Mouse (Mus musculus) kidney, embryonic 15.5 days (tissue): ENCODE measurements around the gene Diaph2. TPM values are rescaled to one million over a fixed set of nuclear protein-coding genes. Genes with fewer than 3 reads are reported as not detected.
"Not testable (repeated sequence)": the region's sequence is repeated elsewhere in the genome, so short reads cannot be mapped to it uniquely, and the experiment has no call there.

Experiments
- ATAC-seq: fragments of 200-750 bp; cut with Nextera tagmentation; replicated peaks from 2 replicates; pipeline ENCODE4 v1.8.0; 2017; ENCODE audit warnings: moderate TSS enrichment; ENCODE audit not compliant: low FRiP score
- H3K27ac ChIP-seq: fragments of 300-500 bp; sonication (generic); 2 replicates; pipeline ENCODE4 v1.5.1; 2015; ENCODE audit warnings: mild to moderate bottlenecking, inconsistent platforms
- H3K27me3 ChIP-seq: fragments of 300-500 bp; sonication (generic); 2 replicates; pipeline ENCODE4 v1.6.1; 2015; ENCODE audit warnings: inconsistent platforms
- H3K36me3 ChIP-seq: fragments of 300-500 bp; sonication (generic); 2 replicates; pipeline ENCODE4 v1.6.1; 2015; ENCODE audit warnings: inconsistent platforms
- H3K4me1 ChIP-seq: fragments of 300-500 bp; sonication (generic); 2 replicates; pipeline ENCODE4 v1.6.1; 2015; ENCODE audit warnings: inconsistent platforms
- H3K4me2 ChIP-seq: fragments of 300-500 bp; sonication (generic); 2 replicates; pipeline ENCODE4 v1.6.1; 2015; ENCODE audit warnings: moderate library complexity, mild to moderate bottlenecking, inconsistent platforms
- H3K4me3 ChIP-seq: fragments of 300-500 bp; sonication (generic); replicated peaks from 2 replicates; pipeline ENCODE4 v1.5.1; 2015; ENCODE audit warnings: mild to moderate bottlenecking, inconsistent platforms
- H3K9ac ChIP-seq: fragments of 300-500 bp; sonication (generic); 2 replicates; pipeline ENCODE4 v1.6.1; 2015; ENCODE audit warnings: mild to moderate bottlenecking, inconsistent platforms
- H3K9me3 ChIP-seq: fragments of 300-500 bp; sonication (generic); replicated peaks from 2 replicates; pipeline ENCODE4 v1.6.1; 2016; ENCODE audit warnings: inconsistent platforms
- WGBS: fragments of 180-500 bp; shearing (Covaris S2); methylation state at CpG from one replicate; pipeline ENCODE4 v1.1.7; 2015; ENCODE audit warnings: mixed read lengths; 5-methylcytosine and 5-hydroxymethylcytosine counted together
- polyA plus RNA-seq: library from polyadenylated mRNA; unstranded; fragments of >200 nt; fragmentation: Nextera tagmentation; extraction: Ambion mirVana; gene quantifications from 2 replicates; pipeline ENCODE4 v1.2.1, GENCODE M21; 2015

Diaph2 gene
- polyA plus RNA-seq, 1 experiment from 2014 or later: 5.1 TPM

DNA sequence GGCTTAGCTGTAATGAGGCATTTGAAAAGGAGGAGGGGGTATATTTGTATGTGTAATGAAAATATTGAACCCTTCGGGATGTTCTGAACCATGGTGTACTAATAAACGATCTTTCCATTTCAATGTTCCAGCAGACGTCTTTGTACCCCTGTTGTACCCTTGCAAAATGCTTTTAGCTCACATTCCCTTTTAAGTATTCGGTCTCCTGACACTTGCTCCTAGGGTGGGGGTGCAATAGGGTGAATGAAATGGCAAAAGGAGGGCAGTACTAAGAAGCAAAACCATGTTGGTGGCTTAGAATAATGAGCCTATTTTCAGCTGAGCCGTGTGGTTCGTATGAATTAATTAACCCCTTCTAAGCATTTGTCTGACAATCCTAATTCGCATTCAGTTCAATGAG lies 601.9 kb downstream of the Diaph2 start:
- Histone ChIP-seq H3K4me3 (no peak overlapping the region), H3K9ac (no peak overlapping the region), H3K4me1 (no peaks in the 10 kb centered on the region), H3K27me3 (no peaks in the 10 kb centered on the region), H3K9me3 (no peaks in the 10 kb centered on the region), H3K27ac (no peak overlapping the region), H3K4me2 (no peak overlapping the region), H3K36me3 (no peaks in the 10 kb centered on the region)
- no peak for ATAC-seq
- WGBS: 75% methylated on average over 7 of the region's 7 CpGs

DNA sequence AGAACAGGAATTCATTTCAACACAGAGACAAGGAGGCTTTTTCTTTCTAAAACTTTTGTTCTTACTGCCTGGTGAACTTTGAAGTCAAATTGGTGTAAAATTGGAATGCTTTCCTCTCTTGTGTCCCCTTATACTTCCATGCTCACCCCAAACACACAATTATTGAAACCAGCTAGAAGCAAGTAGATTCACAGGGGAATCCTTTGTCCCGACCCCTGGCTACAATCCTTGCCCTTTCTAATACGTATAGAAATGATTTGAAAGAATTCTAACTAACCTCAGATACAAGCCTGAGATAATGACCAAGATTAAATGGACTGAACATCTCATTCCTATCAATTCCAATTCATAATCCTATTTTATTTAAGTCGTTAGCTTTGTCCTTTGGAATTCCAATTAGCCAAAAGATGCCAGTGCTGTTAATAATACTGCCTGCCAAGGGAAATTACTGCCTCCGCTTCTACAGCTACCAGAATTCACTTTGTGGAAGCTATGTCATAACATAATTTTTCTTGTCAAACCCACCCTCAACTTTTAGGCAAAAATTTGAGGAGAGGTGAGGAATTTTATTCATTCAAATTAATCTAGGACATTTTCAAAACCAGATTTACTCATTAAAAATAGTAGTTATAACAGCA lies 644.1 kb downstream of the Diaph2 start:
- Histone ChIP-seq H3K27me3 (no peaks in the 10 kb centered on the region), H3K9me3 (no peaks in the 10 kb centered on the region), H3K27ac (no peak overlapping the region), H3K9ac (no peak overlapping the region), H3K36me3 (no peaks in the 10 kb centered on the region), H3K4me1 (no peaks in the 10 kb centered on the region), H3K4me2 (no peak overlapping the region), H3K4me3 (no peak overlapping the region)
- WGBS: 77% methylated on average over 4 of the region's 4 CpGs
- ATAC-seq: no peak

DNA sequence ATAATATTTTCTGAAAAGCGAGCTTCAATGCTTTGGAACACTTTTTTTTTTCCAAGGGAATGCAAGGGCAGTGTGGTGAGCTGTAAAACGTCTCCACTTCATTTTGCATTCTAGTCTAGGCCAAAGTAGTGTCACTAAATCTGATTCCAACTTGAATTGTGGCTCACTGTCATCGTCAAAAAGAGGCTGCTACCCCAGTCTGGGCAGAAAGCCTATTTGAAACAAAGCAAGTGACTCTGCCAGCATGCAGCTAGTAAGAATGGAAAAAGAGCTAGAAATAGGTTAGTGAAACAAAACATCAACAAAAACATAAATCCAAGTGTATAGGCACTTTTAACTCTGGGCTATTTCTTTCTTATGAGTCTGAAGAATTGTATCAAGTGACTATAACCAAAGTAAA lies 653.7 kb downstream of the Diaph2 start:
- H3K4me3 ChIP-seq: no peak overlapping the region
- ATAC-seq: no peak
- H3K4me2 ChIP-seq: no peak overlapping the region
- no peaks in the 10 kb centered on the region for H3K27me3 ChIP-seq
- no peaks in the 10 kb centered on the region for H3K4me1 ChIP-seq
- H3K9ac ChIP-seq: no peak overlapping the region
- no peaks in the 10 kb centered on the region for H3K36me3 ChIP-seq
- whole genome bisulfite sequencing: 41% methylated on average over 3 of the region's 3 CpGs
- no peaks in the 10 kb centered on the region for H3K9me3 ChIP-seq
- no peak overlapping the region for H3K27ac ChIP-seq

DNA sequence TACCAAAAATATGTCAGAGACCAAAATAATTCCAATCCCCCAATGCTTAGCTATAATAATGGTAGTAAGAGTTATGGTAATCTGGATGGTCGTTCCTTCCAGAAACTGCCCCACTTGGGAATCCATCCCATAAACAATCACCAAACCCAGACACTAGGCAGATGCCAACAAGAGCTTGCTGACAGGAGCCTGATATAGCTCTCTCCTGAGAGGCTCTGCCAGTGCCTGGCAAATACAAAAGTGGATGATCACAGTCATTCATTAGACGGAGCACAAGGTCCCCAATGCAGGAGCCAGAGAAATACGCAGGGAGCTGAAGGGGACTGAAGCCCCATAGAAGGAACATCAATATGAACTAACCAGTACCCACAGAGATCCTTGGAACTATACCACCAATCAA lies 657.9 kb downstream of the Diaph2 start:
- not testable (repeated sequence) for ATAC-seq, H3K9me3 ChIP-seq, H3K27me3 ChIP-seq, H3K27ac ChIP-seq, H3K4me2 ChIP-seq, H3K4me1 ChIP-seq, H3K9ac ChIP-seq, H3K36me3 ChIP-seq, H3K4me3 ChIP-seq
- 88% methylated on average over 3 of the region's 3 CpGs for WGBS

DNA sequence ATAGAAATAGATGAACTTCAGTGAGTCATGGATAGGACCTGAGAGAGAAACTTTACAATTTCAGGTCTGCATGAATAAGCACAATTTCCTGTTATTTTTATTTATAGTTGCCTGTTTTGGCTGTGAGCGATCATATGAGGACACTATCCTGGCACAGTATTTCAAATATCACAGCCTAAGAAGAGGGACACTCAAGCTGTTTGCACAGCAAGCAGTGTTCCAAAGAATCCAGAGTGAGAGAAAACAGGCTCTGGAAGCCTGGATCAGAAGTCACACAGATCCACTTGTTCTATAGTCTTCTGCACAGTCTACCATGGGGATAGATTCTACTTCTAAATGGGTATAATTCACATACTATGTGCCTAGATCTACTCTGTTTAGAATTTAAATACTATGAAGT lies 659.4 kb downstream of the Diaph2 start:
- H3K9ac ChIP-seq: no peak overlapping the region
- WGBS: 82% methylated on average over 1 of the region's 1 CpGs
- no peaks in the 10 kb centered on the region for H3K9me3 ChIP-seq
- no peak overlapping the region for H3K4me3 ChIP-seq
- no peaks in the 10 kb centered on the region for H3K36me3 ChIP-seq
- H3K4me1 ChIP-seq: no peaks in the 10 kb centered on the region
- H3K27ac ChIP-seq: no peak overlapping the region
- no peaks in the 10 kb centered on the region for H3K27me3 ChIP-seq
- no peak overlapping the region for H3K4me2 ChIP-seq
- ATAC-seq: no peak

DNA sequence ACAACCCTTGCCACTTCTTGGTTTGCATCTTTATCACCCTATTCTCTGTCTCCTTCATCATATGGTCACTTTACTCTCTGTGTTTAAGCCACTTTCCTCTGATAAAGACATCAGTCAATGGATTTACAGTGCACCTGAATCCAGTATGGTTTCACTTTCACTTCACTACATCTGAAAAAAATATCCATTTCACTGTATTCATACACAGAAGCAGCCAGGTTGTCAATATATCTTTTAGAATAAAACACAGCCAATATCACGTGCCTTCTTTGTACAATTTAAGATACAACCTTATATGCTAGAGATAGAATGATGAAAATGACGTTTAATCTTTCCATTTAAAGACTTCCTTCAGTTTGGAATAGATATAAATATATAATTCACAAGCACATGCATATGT lies 673.6 kb downstream of the Diaph2 start:
- Histone ChIP-seq H3K9me3 (no peaks in the 10 kb centered on the region), H3K4me3 (no peak overlapping the region), H3K27ac (no peak overlapping the region), H3K4me2 (no peak overlapping the region), H3K36me3 (no peaks in the 10 kb centered on the region), H3K4me1 (no peaks in the 10 kb centered on the region), H3K27me3 (no peaks in the 10 kb centered on the region), H3K9ac (no peak overlapping the region)
- no peak for ATAC-seq
- 80% methylated on average over 2 of the region's 2 CpGs for WGBS

DNA sequence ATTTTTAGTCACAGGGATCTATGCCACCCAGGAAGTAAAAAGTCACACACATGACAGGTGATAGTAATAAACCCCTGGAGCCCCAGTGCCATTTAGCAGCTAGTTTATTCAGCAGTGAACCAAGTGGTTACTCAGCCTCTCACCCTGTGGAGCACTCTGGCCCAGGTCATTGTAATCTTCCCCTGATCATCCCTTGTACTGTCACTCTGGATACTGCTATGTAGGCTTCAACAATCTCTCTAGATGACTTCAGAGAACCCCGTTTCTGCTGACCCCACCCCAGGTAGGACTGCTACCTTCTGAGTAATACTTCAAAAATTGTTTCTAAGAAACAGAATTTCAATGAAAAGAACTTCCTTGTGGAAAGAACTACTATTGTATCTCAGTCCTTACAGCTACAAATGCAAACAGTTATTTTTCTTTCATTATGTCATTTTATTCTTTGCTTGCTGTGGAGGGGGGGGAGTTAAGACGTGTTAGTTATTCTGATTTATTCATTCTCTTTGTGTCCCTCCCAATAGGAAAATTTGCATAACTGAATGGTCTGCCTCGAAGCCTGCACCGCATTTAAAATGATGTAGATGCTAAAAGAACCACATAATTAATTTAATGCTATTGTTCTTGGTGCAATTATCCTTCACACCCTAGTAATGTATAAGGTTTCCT lies 702.4 kb downstream of the Diaph2 start:
- 59% methylated on average over 4 of the region's 4 CpGs for WGBS
- Histone ChIP-seq H3K4me3 (no peak overlapping the region), H3K27ac (no peak overlapping the region), H3K27me3 (peaks cover 3% of the 10 kb centered on the region; the same call in 1 of the 2 replicates), H3K4me1 (no peaks in the 10 kb centered on the region), H3K9me3 (no peaks in the 10 kb centered on the region), H3K4me2 (no peak overlapping the region), H3K9ac (no peak overlapping the region), H3K36me3 (no peaks in the 10 kb centered on the region)
- ATAC-seq: no peak

DNA sequence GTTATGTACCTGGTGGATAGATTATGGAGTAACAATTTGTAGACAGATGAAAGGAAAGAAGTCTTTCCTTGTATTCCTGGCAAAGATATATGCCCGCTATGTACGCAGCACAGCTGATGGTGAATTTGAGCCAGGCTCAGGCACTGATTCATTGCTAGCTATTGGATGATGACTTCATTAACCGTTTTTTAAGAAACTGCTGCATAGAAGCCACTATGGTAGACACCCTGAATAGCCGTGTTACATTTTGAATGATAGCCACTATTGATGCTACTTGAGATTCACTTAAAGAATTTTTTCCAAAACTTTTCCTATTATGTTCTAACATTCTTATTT lies 702.9 kb downstream of the Diaph2 start:
- no peaks in the 10 kb centered on the region for H3K36me3 ChIP-seq
- H3K4me1 ChIP-seq: no peaks in the 10 kb centered on the region
- H3K27ac ChIP-seq: no peak overlapping the region
- H3K4me3 ChIP-seq: no peak overlapping the region
- ATAC-seq: no peak
- H3K27me3 ChIP-seq: peaks cover 3% of the 10 kb centered on the region; the same call in 1 of the 2 replicates
- H3K9me3 ChIP-seq: no peaks in the 10 kb centered on the region
- no peak overlapping the region for H3K9ac ChIP-seq
- H3K4me2 ChIP-seq: no peak overlapping the region
- 90% methylated on average over 4 of the region's 4 CpGs for WGBS

DNA sequence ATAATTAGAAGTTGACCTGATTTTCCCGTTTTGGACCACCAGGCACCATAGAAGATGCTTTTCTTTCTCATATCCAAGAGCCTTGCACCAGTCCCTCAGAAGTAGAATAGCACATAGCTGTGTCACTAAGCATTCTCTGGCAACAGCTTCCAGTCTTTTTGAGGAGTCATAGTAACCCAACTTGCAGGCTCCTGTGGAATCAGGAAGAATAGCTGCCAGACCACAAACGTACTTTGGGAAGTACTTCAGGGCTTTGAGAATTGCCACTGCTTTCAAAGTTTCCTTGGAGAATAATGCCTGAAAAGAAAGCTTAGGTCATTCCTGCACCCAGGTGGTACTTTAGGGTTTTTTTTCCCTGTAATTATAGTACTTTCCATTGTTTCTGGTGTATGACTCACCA lies 723.6 kb downstream of the Diaph2 start:
- no peak overlapping the region for H3K4me2 ChIP-seq
- no peaks in the 10 kb centered on the region for H3K9me3 ChIP-seq
- H3K27ac ChIP-seq: no peak overlapping the region
- 0 out of 2 replicates have a peak, but pooled peaks cover 2% of the 10 kb centered on the region for H3K27me3 ChIP-seq
- H3K36me3 ChIP-seq: no peaks in the 10 kb centered on the region
- H3K9ac ChIP-seq: no peak overlapping the region
- no peak for ATAC-seq
- no peak overlapping the region for H3K4me3 ChIP-seq
- 49% methylated on average over 2 of the region's 2 CpGs for WGBS
- no peaks in the 10 kb centered on the region for H3K4me1 ChIP-seq

DNA sequence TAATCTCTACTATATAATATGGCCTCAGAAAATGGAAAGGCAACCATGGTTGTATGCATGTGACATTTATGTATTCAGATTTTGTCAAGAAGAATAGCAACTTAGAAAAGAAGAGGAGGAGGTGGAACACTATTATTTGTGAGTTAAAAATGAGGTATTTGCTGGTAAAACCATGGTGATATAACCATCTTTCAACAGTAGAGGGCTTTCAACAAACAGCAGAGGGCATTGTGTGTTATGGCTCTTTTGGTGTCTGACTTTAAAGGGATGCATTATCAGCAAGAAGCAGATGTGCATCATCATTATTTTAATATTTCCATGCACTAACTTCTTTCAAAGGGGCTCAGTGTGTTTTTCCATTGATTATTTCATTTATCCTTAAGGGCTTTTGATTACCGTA lies 731.3 kb downstream of the Diaph2 start:
- whole genome bisulfite sequencing: 100% methylated on average over 1 of the region's 1 CpGs
- Histone ChIP-seq H3K27me3 (0 out of 2 replicates have a peak, but pooled peaks cover 2% of the 10 kb centered on the region), H3K27ac (no peak overlapping the region), H3K36me3 (no peaks in the 10 kb centered on the region), H3K4me2 (no peak overlapping the region), H3K9me3 (no peaks in the 10 kb centered on the region), H3K4me1 (no peaks in the 10 kb centered on the region), H3K9ac (no peak overlapping the region), H3K4me3 (no peak overlapping the region)
- ATAC-seq: no peak

DNA sequence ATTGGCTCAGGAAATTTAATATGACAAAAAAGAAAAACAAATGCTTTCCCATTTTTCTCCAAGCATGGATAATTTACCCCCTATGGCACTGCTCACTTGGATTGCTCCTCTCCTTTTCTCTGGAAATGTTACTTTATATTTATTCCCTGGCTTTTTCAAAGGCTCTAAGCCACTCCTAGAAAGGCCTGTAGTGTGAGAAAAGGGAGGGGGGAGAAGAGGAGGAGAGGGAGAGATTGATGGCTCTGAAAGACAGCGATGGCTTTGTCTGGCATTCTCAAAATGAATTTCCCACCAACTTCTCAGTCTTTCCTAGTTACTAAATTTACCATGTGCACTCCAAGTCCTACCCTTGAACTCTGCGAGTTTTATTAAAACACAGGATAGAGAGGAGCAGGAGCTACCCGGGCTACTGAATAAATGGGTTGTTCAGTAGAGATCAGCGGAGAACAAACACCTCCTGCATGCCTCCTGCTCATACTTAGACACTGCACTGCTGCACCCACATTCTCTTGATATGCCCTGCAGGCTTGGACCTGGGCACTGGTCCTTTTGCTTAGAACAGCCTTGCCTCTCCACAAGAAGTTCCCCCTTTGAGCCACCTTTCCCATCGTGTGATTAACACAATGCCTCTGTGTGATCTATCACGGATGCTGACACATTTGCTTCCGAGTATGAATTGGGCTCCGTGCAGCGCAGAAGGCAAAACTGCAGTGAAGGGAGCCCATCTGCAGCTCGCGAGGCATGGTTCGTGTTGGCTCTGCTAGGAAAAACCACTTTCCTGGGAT lies 753.3 kb downstream of the Diaph2 start:
- no peaks in the 10 kb centered on the region for H3K4me1 ChIP-seq
- no peak overlapping the region for H3K27ac ChIP-seq
- no peaks in the 10 kb centered on the region for H3K9me3 ChIP-seq
- H3K9ac ChIP-seq: no peak overlapping the region
- ATAC-seq: no peak
- no peaks in the 10 kb centered on the region for H3K36me3 ChIP-seq
- 72% methylated on average over 12 of the region's 12 CpGs for WGBS
- peaks cover 20% of the 10 kb centered on the region for H3K27me3 ChIP-seq
- no peak overlapping the region for H3K4me2 ChIP-seq
- H3K4me3 ChIP-seq: no peak overlapping the region

DNA sequence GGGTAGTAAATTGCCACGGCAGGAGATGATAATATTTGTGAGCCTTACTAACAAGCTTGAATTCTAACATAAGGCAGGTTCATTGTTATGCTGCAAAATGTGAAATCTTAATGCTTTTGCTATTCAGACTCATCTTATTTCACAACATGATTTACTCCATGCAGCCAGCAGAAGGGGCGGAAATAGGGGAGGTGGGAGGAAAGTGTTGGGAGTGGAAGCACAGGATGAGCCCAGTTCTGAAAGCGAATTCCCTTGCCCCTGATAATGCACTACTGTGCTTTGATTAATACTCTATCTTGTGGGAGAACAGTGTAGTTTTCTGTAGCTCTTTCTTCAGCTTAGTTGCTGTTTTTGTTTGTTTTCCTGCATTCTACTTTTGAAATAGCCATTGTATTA lies 753.9 kb downstream of the Diaph2 start:
- Histone ChIP-seq H3K9me3 (no peaks in the 10 kb centered on the region), H3K4me3 (no peak overlapping the region), H3K4me1 (no peaks in the 10 kb centered on the region), H3K9ac (no peak overlapping the region), H3K27me3 (peaks cover 20% of the 10 kb centered on the region), H3K4me2 (no peak overlapping the region), H3K27ac (no peak overlapping the region), H3K36me3 (no peaks in the 10 kb centered on the region)
- ATAC-seq: no peak
- 71% methylated on average over 3 of the region's 3 CpGs for WGBS
